Mouse (Mus musculus) neutrophil, adult 83 days (primary cell): ENCODE measurements around the gene Atf6b. TPM values are rescaled to one million over a fixed set of nuclear protein-coding genes. Genes with fewer than 3 reads are reported as not detected.

ENCODE experiments used
- total RNA-seq, 2 experiments: library from RNA; stranded (reverse); gene quantifications; one replicate each; pipeline ENCODE4 v1.2.4; 2023

Gene Atf6b
- total RNA-seq: 10 to 100 TPM; 59.5 to 60.4 TPM

DNA sequence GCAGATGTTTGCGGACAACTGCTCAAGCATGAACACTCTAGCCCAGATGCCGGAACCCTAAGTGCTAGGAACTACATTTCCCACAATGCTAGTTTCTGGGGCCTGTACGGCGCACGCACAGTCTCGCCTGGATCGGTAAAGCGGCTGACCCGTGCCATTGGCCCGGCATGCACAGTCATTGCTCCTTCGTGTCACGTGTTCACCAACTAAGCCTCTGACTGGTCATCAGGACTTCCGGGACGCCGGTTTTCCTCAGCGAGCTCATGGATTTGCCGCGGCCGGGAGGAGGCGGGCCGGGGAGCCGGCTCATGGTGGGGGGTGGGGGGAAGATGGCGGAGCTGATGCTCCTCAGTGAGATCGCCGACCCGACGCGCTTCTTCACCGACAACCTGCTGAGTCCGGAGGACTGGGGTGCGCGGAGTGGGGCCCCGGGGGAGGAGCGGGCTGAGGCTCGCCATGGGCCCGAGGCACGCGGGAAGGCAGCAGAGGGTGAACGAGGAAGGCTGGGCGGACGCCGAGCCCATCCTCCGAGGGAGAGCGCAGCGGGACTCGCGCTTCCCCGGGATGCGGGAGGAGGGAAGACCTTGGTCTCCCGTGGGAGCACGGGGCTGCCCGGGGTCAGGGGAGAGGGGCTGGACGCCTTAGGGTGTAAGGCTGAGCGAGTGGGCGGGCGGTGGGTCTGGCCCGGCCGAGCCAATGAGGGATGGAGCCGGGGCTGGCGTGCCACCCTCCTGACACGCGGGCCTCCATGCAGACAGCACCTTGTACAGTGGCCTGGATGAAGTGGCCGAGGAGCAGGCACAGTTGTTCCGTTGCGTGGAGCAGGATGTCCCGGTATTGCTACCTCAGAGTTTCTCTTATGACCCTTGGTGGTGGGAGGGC lies at the start of gene Atf6b:
TSS of gene Atf6b (plus strand) at position 241 of the 882 bp plus-strand sequence.

DNA sequence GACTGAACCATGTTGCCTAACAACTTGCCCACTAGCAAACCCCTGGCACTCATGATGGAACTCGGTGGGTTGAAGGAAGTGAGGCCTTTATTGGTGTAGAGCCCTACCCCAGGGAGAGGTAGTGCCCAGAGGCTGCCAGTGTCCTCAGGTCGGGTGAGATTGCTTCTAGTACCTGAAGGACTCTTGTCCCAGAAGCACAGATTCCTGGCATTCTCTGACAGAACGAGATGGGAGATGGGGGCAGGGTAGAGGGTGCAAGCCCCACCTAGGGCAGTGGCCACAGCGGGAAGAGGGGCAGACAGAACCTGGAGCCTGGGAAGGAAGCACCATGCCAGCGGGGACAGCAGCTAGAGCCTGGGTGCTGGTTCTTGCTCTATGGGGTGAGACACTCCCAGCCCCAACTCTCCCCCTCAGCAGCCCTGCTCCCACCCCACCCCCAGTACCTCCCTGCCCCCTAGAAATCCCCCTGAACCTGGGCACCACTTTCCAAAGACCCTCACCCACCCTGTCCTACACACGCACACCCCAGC lies 49.3 kb upstream of the Atf6b start, which contains the start of gene Ager:
TSS of gene Ager (plus strand) at position 297 of the 530 bp plus-strand sequence.

DNA sequence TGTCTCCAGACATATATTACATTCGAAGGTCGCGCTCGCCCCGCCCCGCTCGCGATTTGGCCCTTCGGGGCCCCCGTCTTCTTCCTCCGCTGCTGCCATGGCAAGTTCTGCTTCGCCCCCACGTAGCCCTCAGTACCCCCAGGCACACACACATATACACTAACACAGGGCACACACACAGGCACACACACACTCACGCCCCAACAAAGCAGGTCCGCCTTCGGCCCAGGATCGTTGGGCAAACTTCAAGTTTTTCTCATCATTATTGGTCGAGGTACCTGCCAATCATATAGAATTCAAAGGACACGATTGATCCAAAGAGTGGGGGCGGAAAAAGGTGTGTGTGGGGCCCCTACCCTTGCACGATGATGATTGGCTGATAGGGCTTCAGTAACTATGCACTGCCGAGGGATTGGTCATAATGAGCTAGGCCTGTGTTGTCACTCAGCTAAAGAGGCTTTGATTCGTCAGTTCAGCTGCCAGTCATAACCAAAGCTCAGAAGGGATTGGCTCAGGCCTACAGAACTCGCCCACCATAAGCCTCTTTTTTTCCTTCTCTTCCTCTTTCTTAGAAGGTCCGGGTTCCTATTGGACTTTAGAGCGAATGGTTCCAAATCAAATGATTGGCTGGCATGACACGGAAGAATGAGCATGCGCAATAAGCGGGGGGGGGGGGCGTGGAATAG lies 43.4 kb upstream of the Atf6b start, which contains the start of gene Rnf5:
TSS of gene Rnf5 (minus strand) at position 316 of the 686 bp plus-strand sequence.

DNA sequence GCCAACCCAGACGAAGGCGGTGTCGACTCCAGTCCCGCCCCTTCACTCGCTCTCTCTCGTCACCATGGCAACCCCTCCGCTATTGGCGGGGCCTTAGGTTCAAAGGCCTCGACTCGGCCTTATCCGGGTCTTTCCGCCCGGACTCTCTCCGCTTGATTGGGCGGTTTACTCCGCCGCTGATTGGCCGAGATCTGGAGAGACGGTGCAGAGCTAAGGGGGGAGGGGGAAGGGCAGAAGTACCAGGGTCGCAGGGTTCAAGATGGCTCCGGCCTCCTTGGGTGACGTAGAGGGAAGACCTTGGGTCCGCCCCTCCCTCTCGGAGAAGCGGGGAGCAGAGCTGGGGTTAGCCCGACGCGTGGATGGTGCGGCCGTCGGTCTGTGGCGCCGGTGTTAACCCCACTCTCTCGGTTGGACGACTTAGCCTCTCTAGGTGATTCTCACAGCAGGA lies 42.9 kb upstream of the Atf6b start, which contains the start of gene Agpat1:
TSS of gene Agpat1 (plus strand) at position 202 of the 448 bp plus-strand sequence.

DNA sequence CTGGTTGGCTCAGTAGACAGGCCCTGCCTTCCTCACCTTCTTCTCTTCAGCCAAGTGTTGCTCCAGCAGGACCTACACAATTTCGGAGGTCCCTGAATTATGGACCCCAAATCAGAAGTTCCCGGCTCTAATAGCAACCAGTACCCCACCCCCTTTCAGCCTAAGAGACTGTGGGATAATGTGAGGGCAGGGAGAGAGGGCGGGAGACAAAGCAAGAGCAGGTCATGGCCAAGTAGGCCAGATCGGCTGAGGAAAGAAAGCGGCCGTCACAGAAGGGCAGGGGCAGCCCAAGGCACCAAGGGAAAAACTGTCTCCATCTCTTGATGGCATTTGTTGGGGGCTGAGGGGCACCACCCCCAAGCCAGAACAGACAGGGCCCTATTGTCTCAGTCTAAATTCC lies 31.1 kb upstream of the Atf6b start, which contains the start of gene Egfl8:
TSS of gene Egfl8 (minus strand) at position 101 of the 400 bp plus-strand sequence.

DNA sequence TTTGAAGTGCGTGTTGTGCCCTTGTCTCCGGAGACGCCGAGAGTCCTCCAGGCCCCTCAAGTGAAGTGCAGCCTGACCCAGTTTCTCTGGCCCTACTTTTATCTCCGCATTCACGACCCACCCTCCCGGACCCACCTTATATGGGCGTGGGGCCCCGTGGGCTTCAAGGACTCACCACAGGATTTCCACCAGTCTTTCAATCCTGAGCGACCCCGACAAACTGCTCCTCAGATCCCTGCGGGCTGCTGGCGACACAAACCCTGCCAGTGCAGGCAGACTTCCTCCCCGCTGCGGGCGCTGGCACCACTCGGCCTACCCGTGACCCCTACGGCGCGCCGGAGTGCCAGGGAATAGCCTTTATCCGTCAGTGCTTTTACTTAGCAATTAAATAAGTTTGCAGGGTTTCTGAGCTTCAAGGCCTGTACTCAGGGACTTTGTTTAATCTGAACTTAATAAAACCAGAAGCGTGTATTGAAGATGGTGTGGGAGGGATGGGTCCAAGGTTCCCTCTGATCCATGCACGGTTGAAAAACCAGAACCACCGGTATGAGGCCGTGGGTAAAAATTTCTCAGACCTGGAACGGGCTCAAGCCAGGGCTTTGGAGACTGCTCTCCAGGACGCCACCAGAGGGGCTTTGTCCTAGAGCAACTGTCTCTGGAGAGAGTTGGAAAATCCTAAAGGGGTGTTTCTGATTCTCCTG lies 18.9 kb upstream of the Atf6b start, which contains the start of gene Ppt2:
TSS of gene Ppt2 (minus strand) at position 568 of the 701 bp plus-strand sequence.

DNA sequence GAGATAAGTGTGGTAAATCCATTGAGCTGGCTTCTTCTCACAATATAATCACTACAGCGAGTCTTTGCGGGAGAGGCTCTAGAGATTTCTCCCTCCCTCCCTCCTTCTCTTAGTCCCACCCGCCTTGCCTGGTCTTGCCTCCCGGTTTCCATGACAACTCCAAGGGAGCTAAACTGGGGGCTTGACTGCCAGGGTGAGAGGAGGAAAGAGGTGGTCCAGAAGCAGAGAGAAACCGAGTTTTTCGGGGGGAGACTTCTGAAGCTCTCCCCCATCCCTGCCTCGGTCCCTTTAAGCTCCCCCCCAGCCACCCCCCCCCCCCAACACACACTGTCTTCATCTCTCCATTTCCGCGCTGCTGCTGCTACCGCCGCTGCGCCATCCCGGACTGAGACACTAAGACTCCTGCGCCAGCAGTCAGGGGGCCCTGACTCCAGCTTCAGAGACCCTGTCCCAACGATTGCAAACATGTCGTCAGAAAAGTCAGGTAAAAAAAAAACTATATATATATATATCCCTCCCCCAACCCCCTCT lies 17.7 kb upstream of the Atf6b start, which contains the start of gene Prrt1:
TSS of gene Prrt1 (plus strand) at position 313 of the 531 bp plus-strand sequence.

DNA sequence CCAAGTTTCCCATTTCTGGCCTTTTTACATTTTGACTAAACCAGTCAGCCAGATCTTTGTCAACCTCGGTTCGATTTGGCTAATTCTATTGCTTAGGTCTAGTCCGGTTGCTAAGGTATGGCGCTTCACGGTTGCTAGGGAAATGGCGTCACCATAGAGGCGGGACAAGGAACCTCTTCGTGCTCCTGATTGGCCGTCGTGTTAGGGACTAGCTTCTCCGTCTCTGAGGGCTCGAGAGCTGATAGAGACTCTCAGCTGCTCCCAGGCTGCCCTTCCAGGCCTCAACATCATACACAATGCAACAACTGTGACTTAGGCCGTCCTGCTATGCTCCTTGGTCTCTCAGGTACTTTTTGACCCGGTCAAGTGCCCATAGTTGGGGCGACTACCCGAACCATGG lies 2.3 kb upstream of the Atf6b start, which contains the start of gene Fkbpl:
TSS of gene Fkbpl (plus strand) at position 157 of the 400 bp plus-strand sequence.

DNA sequence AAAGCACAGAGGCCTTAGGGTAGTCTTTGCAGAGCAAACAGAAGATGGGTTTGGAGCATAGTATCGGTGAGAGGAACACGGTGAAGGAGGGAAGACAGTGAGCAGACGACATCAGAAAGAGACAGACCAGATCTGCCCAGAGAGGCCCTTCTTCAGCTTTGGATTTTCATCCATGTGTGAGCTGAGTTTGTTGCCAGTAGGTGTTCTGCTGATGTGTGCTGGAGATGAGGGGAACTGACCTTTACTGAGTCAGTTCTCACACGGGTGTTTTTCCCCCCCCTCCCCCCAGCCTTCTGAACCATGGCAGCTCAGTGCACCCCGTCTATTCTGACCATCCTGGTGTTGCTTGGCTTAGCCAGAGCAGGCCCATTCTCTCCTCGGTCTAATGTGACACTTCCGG lies 23.3 kb downstream of the Atf6b start, which contains the start of gene Tnxb:
TSS of gene Tnxb (plus strand) at position 301 of the 400 bp plus-strand sequence.

Other genes with a start within 250 kb of the Atf6b start
- gene BC051142, start 248.3 kb upstream of the Atf6b start, total RNA-seq: not detected
- gene Btnl4, start 169.8 kb upstream of the Atf6b start, total RNA-seq: not detected
- gene Btnl6, start 129.8 kb upstream of the Atf6b start, total RNA-seq: not detected
- 1 to 10 TPM; 1.0 to 1.5 TPM for gene Notch4, start 82.9 kb upstream of the Atf6b start, total RNA-seq
- 100 to 1,000 TPM; 376 to 393 TPM for gene Gpsm3, start 57.3 kb upstream of the Atf6b start, total RNA-seq
- gene Pbx2, start 55.9 kb upstream of the Atf6b start, total RNA-seq: 10 to 100 TPM; 94.8 to 99.9 TPM
- 1 to 10 TPM; 5.8 to 7.0 TPM for gene Ager, start 49.3 kb upstream of the Atf6b start, total RNA-seq
- gene Rnf5, start 43.5 kb upstream of the Atf6b start, total RNA-seq: 10 to 100 TPM; 38.2 to 39.0 TPM
- 10 to 100 TPM; 55.4 to 56.5 TPM for gene Agpat1, start 42.9 kb upstream of the Atf6b start, total RNA-seq
- 1 to 10 TPM; 5.0 to 5.5 TPM for gene Egfl8, start 31.2 kb upstream of the Atf6b start, total RNA-seq
- 10 to 100 TPM; 42.1 to 43.5 TPM for gene Ppt2, start 18.6 kb upstream of the Atf6b start, total RNA-seq
- gene Prrt1, start 17.6 kb upstream of the Atf6b start, total RNA-seq: not detected
- 10 to 100 TPM; 13.6 to 18.7 TPM for gene Fkbpl, start 2.4 kb upstream of the Atf6b start, total RNA-seq
- gene Tnxb, start 23.4 kb downstream of the Atf6b start, total RNA-seq: under 1 TPM; 0.04 to 0.07 TPM
- gene C4b, start 96.7 kb downstream of the Atf6b start, total RNA-seq: under 1 TPM; 0.29 to 0.59 TPM
- gene Cyp21a1, start 157.4 kb downstream of the Atf6b start, total RNA-seq: not detected
- 10 to 100 TPM; 34.1 to 39.4 TPM for gene Stk19, start 189.8 kb downstream of the Atf6b start, total RNA-seq
- 10 to 100 TPM; 49.0 to 49.1 TPM for gene Dxo, start 189.9 kb downstream of the Atf6b start, total RNA-seq
- gene Skiv2l, start 203.1 kb downstream of the Atf6b start, total RNA-seq: 10 to 100 TPM; 66.2 to 72.1 TPM
- gene Nelfe, start 203.2 kb downstream of the Atf6b start, total RNA-seq: 10 to 100 TPM; 23.4 to 30.8 TPM
- gene Cfb, start 215.4 kb downstream of the Atf6b start, total RNA-seq: 1 to 10 TPM; 1.6 to 1.8 TPM
- gene Zbtb12, start 232.3 kb downstream of the Atf6b start, total RNA-seq: 1 to 10 TPM; 2.8 to 3.9 TPM
- gene Gm20547, start 234.9 kb downstream of the Atf6b start, total RNA-seq: not detected